Mouse (Mus musculus) ES-CJ7 (cell line): ENCODE data around the gene Tecr.

Source experiments
- DNase-seq: peaks from one replicate; pipeline ENCODE4 v3.0.0; 2011; ENCODE audit warnings: low read depth, low spot score

The Tecr gene

GRCm38 (mm10) chr8:83607661-83608397, at the start of gene Tecr, which contains the start of gene Dnajb1:
Gene Tecr, minus strand, starts transcription at chr8:83607971.
Gene Dnajb1, plus strand, starts transcription at chr8:83608193.
- DNase-seq = peak; percentile 99

- DNase-seq = no peak
These were observed 48.9 kb upstream of the Tecr start for GRCm38 (mm10) chr8:83656484-83657246.

GRCm38 (mm10) chr8:83656043-83656442, 48.3 kb upstream of the Tecr start:
- no peak for DNase-seq

- peak; percentile 7 for DNase-seq
These were observed 47.0 kb upstream of the Tecr start for GRCm38 (mm10) chr8:83654725-83655124.

- DNase-seq = peak; percentile 33
These were observed 45.9 kb upstream of the Tecr start for GRCm38 (mm10) chr8:83653662-83654017.

GRCm38 (mm10) chr8:83652744-83653661, 45.2 kb upstream of the Tecr start:
- DNase-seq = peak; percentile 53

GRCm38 (mm10) chr8:83652030-83652743, 44.4 kb upstream of the Tecr start, which contains the start of gene Gipc1:
Gene Gipc1, plus strand, starts transcription at chr8:83652677.
- peak; percentile 99 for DNase-seq

- DNase-seq = peak; percentile 4
These were observed 41.9 kb upstream of the Tecr start for GRCm38 (mm10) chr8:83649699-83650098.

GRCm38 (mm10) chr8:83648031-83648430, 40.3 kb upstream of the Tecr start:
- peak; percentile 52 for DNase-seq

GRCm38 (mm10) chr8:83647511-83647910, 39.7 kb upstream of the Tecr start:
- peak; percentile 45 for DNase-seq

- DNase-seq = peak; percentile 19
These were observed 31.9 kb upstream of the Tecr start for GRCm38 (mm10) chr8:83639649-83640048.

- DNase-seq = no peak
These were observed 31.1 kb upstream of the Tecr start for GRCm38 (mm10) chr8:83638856-83639255.

- DNase-seq = peak; percentile 1
These were observed 24.4 kb upstream of the Tecr start for GRCm38 (mm10) chr8:83632083-83632707.

GRCm38 (mm10) chr8:83625676-83626299, 18.0 kb upstream of the Tecr start:
- DNase-seq = peak; percentile 1

GRCm38 (mm10) chr8:83624739-83625138, 17.0 kb upstream of the Tecr start:
- DNase-seq = no peak

GRCm38 (mm10) chr8:83623549-83623948, 15.8 kb upstream of the Tecr start:
- peak; percentile 8 for DNase-seq

- peak; percentile 88 for DNase-seq
These were observed 14.7 kb upstream of the Tecr start for GRCm38 (mm10) chr8:83622389-83622989.

- DNase-seq = no peak
These were observed 14.1 kb upstream of the Tecr start for GRCm38 (mm10) chr8:83621691-83622388.
